Comparison of ENCODE assay signal across 13 mouse cellular contexts in genomic region chr1:168240386-168240785, GRCm38 (mm10).
DNase-seq lines count a peak whose midpoint lies in the region; ATAC-seq and TF ChIP-seq lines count a peak whose summit lies in the region.
"Had no signal": no experiment of that assay in that cellular context is flagged by ENCODE, and none has a peak within 500 bp of the region (broad histone marks: within the 10 kb centered on the region; RNA-seq: fewer than 3 reads in every experiment).

No protein-coding gene starts in this region.

- ATAC-seq in heart, embryonic 14.5 days (ENCODE audit: insufficient number of reproducible peaks, insufficient read depth, low FRiP score, low read depth) = no peak
- ATAC-seq in stomach, embryonic 15.5 days (ENCODE audit: insufficient read depth, low FRiP score, low read depth) = no peak
- ATAC-seq in stomach, postnatal 0 days (ENCODE audit: low FRiP score, low TSS enrichment) = no peak
- ATAC-seq: liver, postnatal 0 days had no signal

- no peaks in the 10 kb centered on the region for H3K9me3 ChIP-seq in heart, embryonic 14.5 days (ENCODE audit: control insufficient read depth, low read length)
- H3K9me3 ChIP-seq in stomach, embryonic 15.5 days = no peaks in the 10 kb centered on the region
- no peaks in the 10 kb centered on the region for H3K9me3 ChIP-seq in stomach, postnatal 0 days (ENCODE audit: control insufficient read depth, low read length)
- H3K9me3 ChIP-seq in midbrain, embryonic 10.5 days (replicated peaks) = no peaks in the 10 kb centered on the region
- H3K9me3 ChIP-seq: megakaryocyte, embryonic 14.5 days had no signal

- H3K27ac ChIP-seq in heart, embryonic 14.5 days (replicated peaks in 1 of 2; ENCODE audit: control insufficient read depth in 1 of 2, insufficient read depth in 1 of 2, low read depth in 2 of 2, low read length in 2 of 2) = peak overlapping the region; percentile 9 to 45; a peak in 2 of 4 replicates
- 0 out of 2 replicates have a peak overlapping the region, but pooled peaks have one; percentile 57 for H3K27ac ChIP-seq in stomach, embryonic 15.5 days
- H3K27ac ChIP-seq in stomach, postnatal 0 days (replicated peaks) = no peak overlapping the region
- H3K27ac ChIP-seq in midbrain, embryonic 10.5 days (replicated peaks) = peak overlapping the region; percentile 46; the same call in 1 of the 2 replicates

- no peaks in the 10 kb centered on the region for H3K27me3 ChIP-seq in heart, embryonic 14.5 days (ENCODE audit: control insufficient read depth, insufficient read depth, low read length)
- no peaks in the 10 kb centered on the region for H3K27me3 ChIP-seq in stomach, embryonic 15.5 days (replicated peaks)
- no peaks in the 10 kb centered on the region for H3K27me3 ChIP-seq in stomach, postnatal 0 days (ENCODE audit: control insufficient read depth, insufficient read depth, low read length)
- H3K27me3 ChIP-seq in midbrain, embryonic 10.5 days (ENCODE audit: low read depth, poor library complexity, severe bottlenecking) = no peaks in the 10 kb centered on the region
- H3K27me3 ChIP-seq: megakaryocyte, embryonic 14.5 days had no signal

- intact Hi-C loops in heart, postnatal 14 days (cut with DNase I) = no loop called here

- DNase-seq in heart, postnatal 14 days = no peak
- no peak for DNase-seq in stomach, postnatal 0 days (ENCODE audit: low spot score)
- DNase-seq in midbrain, embryonic 10.5 days (ENCODE audit: low spot score) = no peak
- DNase-seq in urinary bladder, postnatal 25 days (ENCODE audit: low spot score) = no peak
- no peak for DNase-seq in spleen, adult 18-20 months
- no peak for DNase-seq in thymus, postnatal 10 days (ENCODE audit: low spot score in 2 of 2)
- DNase-seq: kidney, adult 9 months; liver, postnatal 0 days; right cerebral cortex, postnatal 25 days; thymus, postnatal 4 days had no signal

- H3K9ac ChIP-seq in heart, embryonic 14.5 days (ENCODE audit: low read length) = no peak overlapping the region
- no peak overlapping the region for H3K9ac ChIP-seq in stomach, embryonic 15.5 days
- H3K9ac ChIP-seq in stomach, postnatal 0 days (ENCODE audit: low read length) = no peak overlapping the region
- H3K9ac ChIP-seq: liver, postnatal 0 days had no signal

- peaks cover 32 to 68% of the 10 kb centered on the region in 2 experiments for H3K4me1 ChIP-seq in heart, embryonic 14.5 days (ENCODE audit: control insufficient read depth in 2 of 2, insufficient read depth in 2 of 2, low read length in 2 of 2)
- H3K4me1 ChIP-seq in stomach, embryonic 15.5 days = peaks cover 12% of the 10 kb centered on the region
- H3K4me1 ChIP-seq in stomach, postnatal 0 days (replicated peaks; ENCODE audit: control insufficient read depth, insufficient read depth) = peaks cover 2% of the 10 kb centered on the region
- peaks cover 50% of the 10 kb centered on the region for H3K4me1 ChIP-seq in midbrain, embryonic 10.5 days

- no peak for TF ChIP-seq EP300 in stomach, postnatal 0 days (optimal IDR thresholded peaks at IDR 0.05)

- no peak for TF ChIP-seq CTCF in stomach, postnatal 0 days (IDR thresholded peaks at IDR 0.05; ENCODE audit: low read depth)

- WGBS in heart, embryonic 14.5 days = 64% methylated on average over 5 of the region's 5 CpGs
- WGBS in stomach, embryonic 15.5 days = 86% methylated on average over 5 of the region's 5 CpGs
- 78% methylated on average over 5 of the region's 5 CpGs for WGBS in stomach, postnatal 0 days
- 85% methylated on average over 5 of the region's 5 CpGs for WGBS in midbrain, embryonic 10.5 days

- no peak overlapping the region for H3K4me3 ChIP-seq in heart, embryonic 14.5 days (ENCODE audit: control insufficient read depth in 1 of 2, insufficient read depth in 1 of 2, low read depth in 1 of 2, low read length in 2 of 2)
- H3K4me3 ChIP-seq in stomach, embryonic 15.5 days (replicated peaks) = no peak overlapping the region
- H3K4me3 ChIP-seq in stomach, postnatal 0 days (ENCODE audit: low read depth, low read length) = no peak overlapping the region
- no peak overlapping the region for H3K4me3 ChIP-seq in midbrain, embryonic 10.5 days
- H3K4me3 ChIP-seq: megakaryocyte, embryonic 14.5 days had no signal

- H3K36me3 ChIP-seq in heart, embryonic 14.5 days (ENCODE audit: control insufficient read depth, insufficient read depth, low read length) = no peaks in the 10 kb centered on the region
- H3K36me3 ChIP-seq in stomach, embryonic 15.5 days = no peaks in the 10 kb centered on the region
- no peaks in the 10 kb centered on the region for H3K36me3 ChIP-seq in stomach, postnatal 0 days (ENCODE audit: control insufficient read depth, insufficient read depth, low read length)
- no peaks in the 10 kb centered on the region for H3K36me3 ChIP-seq in midbrain, embryonic 10.5 days

- 0 out of 2 replicates have a peak overlapping the region, but pooled peaks have one; percentile 13 for H3K4me2 ChIP-seq in heart, embryonic 14.5 days (ENCODE audit: low read length)
- H3K4me2 ChIP-seq in stomach, embryonic 15.5 days = no peak overlapping the region
- H3K4me2 ChIP-seq in stomach, postnatal 0 days (replicated peaks; ENCODE audit: low read depth) = no peak overlapping the region
